Mouse (Mus musculus): ENCODE measurements around the gene Bcor.

- TF ChIP-seq POLR2A (IDR thresholded peaks at IDR 0.05; ENCODE audit: insufficient read depth, low read depth, low read length) (no peak), CTCF (IDR thresholded peaks at IDR 0.05) (no peak), EP300 (IDR thresholded peaks at IDR 0.05; ENCODE audit: insufficient read depth, low read depth, low read length) (no peak)
Measured at GRCm38 (mm10) chrX:12127106-12127670, 33.0 kb downstream of the Bcor start.

Measured in heart, adult 2 months (tissue).